Mouse (Mus musculus): ENCODE results near the gene Zbtb7a.
A peak's percentile ranks its signal among the peaks of the same experiment; 100 is the strongest.

The Zbtb7a gene

DNA sequence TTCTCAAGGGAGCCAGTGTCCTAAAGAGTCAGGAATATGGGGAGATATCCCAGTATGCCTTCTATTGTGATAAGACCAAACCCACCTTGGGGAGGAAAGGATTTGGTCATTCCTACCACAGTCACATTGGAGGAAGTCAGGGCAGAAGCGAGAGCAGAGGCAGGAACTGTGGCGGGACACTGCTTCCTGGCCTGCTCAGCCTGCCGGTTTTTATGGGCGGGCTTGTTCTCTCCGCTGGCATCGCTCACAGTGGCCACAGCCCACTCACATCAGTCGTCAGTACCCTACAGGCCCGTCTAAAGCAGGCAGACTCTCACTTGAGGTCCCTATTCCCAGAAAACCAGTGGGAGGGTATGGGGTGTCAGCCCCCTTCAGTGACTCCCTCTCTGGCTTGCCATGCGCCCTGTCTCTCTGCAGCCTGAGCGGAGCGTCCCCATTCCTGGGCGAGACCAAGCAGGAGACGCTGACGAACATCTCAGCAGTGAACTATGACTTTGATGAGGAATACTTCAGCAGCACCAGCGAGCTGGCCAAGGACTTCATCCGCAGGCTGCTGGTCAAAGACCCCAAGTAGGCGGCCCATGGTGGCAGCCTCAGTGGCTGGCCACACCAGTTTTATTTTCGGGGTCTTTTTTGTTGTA, 56.4 kb downstream of the Zbtb7a start:
- peak; percentile 55 to 72 for DNase-seq

DNA sequence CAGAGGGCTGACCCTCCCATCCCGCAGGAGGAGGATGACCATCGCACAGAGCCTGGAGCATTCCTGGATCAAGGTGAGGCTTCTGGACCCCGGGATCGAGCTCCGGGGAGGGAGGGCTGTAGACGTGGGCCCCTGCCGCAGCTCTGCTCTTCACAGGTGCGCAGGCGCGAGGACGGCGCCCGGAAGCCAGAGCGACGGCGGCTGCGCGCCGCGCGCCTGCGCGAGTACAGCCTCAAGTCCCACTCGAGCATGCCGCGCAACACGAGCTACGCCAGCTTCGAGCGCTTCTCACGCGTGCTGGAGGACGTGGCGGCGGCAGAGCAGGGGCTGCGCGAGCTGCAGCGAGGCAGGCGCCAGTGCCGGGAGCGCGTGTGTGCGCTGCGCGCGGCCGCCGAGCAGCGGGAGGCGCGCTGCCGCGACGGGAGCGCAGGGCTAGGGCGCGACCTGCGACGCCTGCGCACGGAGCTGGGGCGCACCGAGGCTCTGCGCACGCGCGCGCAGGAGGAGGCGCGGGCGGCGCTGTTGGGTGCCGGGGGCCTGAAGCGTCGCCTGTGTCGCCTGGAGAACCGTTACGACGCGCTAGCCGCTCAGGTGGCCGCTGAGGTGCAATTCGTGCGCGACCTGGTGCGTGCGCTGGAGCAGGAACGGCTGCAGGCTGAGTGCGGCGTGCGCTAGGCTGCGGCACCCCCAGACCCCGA, 57.4 kb downstream of the Zbtb7a start:
- DNase-seq, result peak; percentile 87 to 93

DNA sequence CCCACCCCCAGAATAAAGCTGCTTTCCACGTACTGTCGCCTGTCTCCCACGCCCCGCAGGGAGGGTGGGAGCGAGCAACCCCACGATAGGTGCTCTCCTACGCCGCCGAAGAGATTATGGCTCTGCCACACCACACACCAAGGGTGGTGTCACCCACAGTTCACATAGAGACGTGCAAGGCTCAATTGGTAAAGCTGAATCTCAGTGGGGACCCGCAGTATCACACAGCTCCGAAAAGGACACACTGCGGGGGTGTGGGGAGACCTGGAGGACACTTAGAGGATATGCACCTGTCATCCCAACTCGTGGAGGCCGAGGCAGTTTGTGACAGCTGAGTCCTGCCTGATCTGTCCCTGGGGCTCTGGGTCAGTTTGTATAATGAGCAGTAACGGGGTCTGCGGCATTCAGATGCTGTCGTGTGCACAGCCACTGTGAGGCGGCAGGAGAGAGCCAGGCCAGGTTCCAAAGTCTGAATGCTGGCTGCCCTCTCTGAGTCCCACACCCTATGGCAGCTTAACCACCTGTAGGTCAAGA, 58.0 kb downstream of the Zbtb7a start:
- peak; percentile 32 to 33 for DNase-seq

DNA sequence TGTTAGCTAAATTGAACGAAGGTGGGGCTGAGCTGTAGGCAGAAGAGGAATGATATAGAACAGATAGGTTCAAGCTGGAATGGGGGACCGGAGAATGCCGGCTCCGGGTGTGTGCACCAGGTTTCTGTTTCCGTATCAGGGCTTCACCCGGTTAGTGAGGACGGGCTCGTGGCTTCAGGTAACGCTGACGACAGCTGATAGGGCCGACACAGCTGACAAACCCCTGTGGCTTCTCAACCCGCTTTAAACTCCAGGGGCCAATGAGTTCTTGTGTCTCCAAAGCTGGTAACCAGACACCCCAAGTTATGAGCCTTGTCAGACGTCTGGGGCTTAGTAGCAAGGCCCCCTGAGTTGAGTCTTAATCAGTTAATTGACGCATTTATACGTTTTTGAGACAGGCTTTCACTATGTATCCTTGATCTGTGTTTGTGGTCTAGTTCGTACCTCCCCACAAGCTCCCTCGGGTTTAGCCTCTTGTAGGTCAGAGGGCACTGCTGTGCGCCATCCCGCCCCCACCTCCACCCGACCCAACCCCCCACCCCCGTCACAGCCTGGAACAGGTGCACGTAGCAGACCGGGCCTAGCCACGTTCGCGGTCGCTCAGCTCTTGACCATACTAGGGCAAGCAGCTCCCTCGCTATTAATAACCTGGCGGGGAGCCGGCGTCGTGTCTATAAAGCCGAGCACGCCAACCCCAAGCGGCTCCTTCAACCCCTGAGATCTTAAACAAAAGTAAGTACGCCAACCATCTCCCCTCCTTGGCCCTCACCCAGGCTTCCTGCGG, 59.2 kb downstream of the Zbtb7a start:
- DNase-seq, result peak; percentile 64 to 77

GRCm38 (mm10) chr10:81195300-81195699, 60.3 kb downstream of the Zbtb7a start:
- no peak for DNase-seq

GRCm38 (mm10) chr10:81196470-81197065, 61.5 kb downstream of the Zbtb7a start:
- no peak for DNase-seq

GRCm38 (mm10) chr10:81197305-81197704, 62.3 kb downstream of the Zbtb7a start:
- DNase-seq, result no peak

- peak in 1 of 2 experiments; percentile 78 for DNase-seq
Observed at GRCm38 (mm10) chr10:81198230-81198629, 63.2 kb downstream of the Zbtb7a start.

DNA sequence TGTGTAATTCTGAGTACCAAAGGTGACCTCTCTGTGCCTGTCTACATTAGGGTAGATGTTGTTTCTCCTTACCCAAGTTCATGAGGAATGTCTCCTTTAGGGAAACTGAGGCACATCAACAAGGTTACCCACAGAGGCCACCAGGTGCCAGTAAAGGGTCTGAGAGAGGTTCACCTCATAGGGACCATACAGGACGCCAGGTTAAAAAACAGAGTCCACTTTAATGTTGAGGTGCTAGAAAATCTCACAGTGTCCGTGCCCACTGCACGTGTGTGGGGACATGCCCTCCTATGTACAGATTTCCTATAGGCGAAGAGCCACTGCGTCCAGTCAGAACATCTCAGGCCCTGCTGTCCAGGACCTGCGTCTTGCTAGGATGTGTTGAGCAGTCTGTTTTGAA, 64.0 kb downstream of the Zbtb7a start:
- DNase-seq, result no peak

- peak in 1 of 2 experiments; percentile 17 for DNase-seq
Observed at GRCm38 (mm10) chr10:81200141-81200540, 65.1 kb downstream of the Zbtb7a start.

GRCm38 (mm10) chr10:81200605-81201287, 65.7 kb downstream of the Zbtb7a start:
- no peak for DNase-seq

DNA sequence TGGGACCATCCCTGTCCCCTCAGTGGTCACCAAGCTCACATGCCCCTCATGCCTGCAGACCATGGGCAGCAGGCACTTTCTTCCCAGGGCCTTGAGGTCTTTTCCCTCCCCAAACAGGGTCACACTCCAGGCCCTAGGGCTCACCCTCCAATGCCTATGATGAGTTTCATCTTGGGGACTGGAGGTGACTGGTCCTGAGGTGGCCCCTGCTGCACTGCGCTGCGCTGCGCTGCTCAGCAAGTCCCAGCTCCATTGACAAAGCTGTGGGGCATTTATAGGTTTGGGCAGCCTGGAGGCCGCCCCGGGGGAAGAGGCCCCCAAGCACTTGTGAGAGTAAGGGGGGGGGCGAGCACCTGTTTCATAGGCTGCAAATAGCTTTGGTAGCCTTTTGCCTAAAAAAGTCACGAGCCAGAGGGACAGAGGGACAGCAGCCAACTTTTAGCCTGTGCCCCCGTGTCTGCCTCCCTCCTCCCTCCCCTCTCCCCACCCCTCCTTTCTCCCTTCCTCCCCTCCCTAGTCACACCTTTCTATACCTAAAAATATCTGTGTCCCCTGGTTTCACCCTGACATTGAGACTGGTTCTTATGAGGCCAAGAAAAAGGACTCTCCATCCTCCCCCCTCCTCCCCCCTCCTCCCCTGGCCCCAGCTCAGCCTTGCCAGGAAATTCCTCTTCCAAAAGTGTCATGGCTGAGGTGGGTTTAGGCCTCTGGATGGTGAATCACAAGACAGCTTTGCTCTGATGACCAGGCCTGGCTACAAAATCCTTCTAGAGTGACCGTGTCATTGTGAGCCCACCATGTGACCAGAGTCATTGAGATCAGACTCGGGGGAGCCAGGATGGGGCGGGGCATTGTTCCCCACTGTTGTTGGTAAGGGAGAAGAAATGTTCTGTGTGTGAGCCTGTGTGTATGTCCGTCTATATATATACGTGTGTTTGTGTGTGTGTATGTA, 67.1 kb downstream of the Zbtb7a start, which contains the start of gene Nmrk2:
Nmrk2 (minus strand) TSS at position 245 of the 952 bp plus-strand sequence.
- DNase-seq, result no peak
